Mouse (Mus musculus) embryonic facial prominence, embryonic 11.5 days (tissue): Measurements from ENCODE around the gene Olfr90. TPM values are rescaled to one million over a fixed set of nuclear protein-coding genes. Genes with fewer than 3 reads are reported as not detected.

Experiments used
- ATAC-seq: fragments of 200-750 bp; cut with Nextera tagmentation; replicated peaks from 2 replicates; pipeline ENCODE4 v1.8.0; 2017; ENCODE audit warnings: low read depth; ENCODE audit not compliant: insufficient number of reproducible peaks, low FRiP score, low TSS enrichment
- DNase-seq: peaks from one replicate; pipeline ENCODE4 v3.0.0-alpha.2; 2015; ENCODE audit warnings: low spot score
- H3K27ac ChIP-seq: fragments of 300-500 bp; sonication (generic); replicated peaks from 2 replicates; pipeline ENCODE4 v1.5.1; 2014; ENCODE audit warnings: mild to moderate bottlenecking, low read depth, low read length, control low read depth
- H3K27me3 ChIP-seq: fragments of 300-500 bp; sonication (generic); 2 replicates; pipeline ENCODE4 v1.6.1; 2014; ENCODE audit warnings: mild to moderate bottlenecking, low read length, moderate library complexity, mixed read lengths; ENCODE audit not compliant: control insufficient read depth, insufficient read depth
- H3K36me3 ChIP-seq: fragments of 300-500 bp; sonication (generic); replicated peaks from 2 replicates; pipeline ENCODE4 v1.6.1; 2014; ENCODE audit warnings: low read depth, mild to moderate bottlenecking, low read length, moderate library complexity, mixed read lengths; ENCODE audit not compliant: control insufficient read depth, insufficient read depth
- H3K4me1 ChIP-seq: fragments of 300-500 bp; sonication (generic); 2 replicates; pipeline ENCODE4 v1.6.1; 2014; ENCODE audit warnings: low read length, mixed read lengths; ENCODE audit not compliant: control insufficient read depth, insufficient read depth
- H3K4me2 ChIP-seq: fragments of 300-500 bp; sonication (generic); 2 replicates; pipeline ENCODE4 v1.6.1; 2014; ENCODE audit warnings: low read depth, mild to moderate bottlenecking, control low read depth, low read length, moderate library complexity
- H3K4me3 ChIP-seq: fragments of 300-500 bp; sonication (generic); 2 replicates; pipeline ENCODE4 v1.5.1; 2014; ENCODE audit warnings: low read depth, low read length, control low read depth
- H3K9ac ChIP-seq: fragments of 300-500 bp; sonication (generic); replicated peaks from 2 replicates; pipeline ENCODE4 v1.6.1; 2014; ENCODE audit warnings: mild to moderate bottlenecking, control low read depth, low read length
- H3K9me3 ChIP-seq: fragments of 300-500 bp; sonication (generic); replicated peaks from 2 replicates; pipeline ENCODE4 v1.6.1; 2016; ENCODE audit warnings: mild to moderate bottlenecking, low read length, inconsistent platforms, mixed read lengths; ENCODE audit not compliant: control insufficient read depth
- WGBS: fragments of 180-500 bp; shearing (Covaris S2); extraction: QIAGEN DNeasy Blood & Tissue Kit; methylation state at CpG from one replicate; pipeline ENCODE4 v1.1.7; 2014; 5-methylcytosine and 5-hydroxymethylcytosine counted together
- polyA plus RNA-seq: library from polyadenylated mRNA; unstranded; fragments of >200 nt; fragmentation: Nextera tagmentation; extraction: Ambion mirVana; gene quantifications from 2 replicates; pipeline ENCODE4 v1.2.1, GENCODE M21; 2014

Gene Olfr90
- polyA plus RNA-seq, 1 experiment from 2014 or later, result not detected

DNA sequence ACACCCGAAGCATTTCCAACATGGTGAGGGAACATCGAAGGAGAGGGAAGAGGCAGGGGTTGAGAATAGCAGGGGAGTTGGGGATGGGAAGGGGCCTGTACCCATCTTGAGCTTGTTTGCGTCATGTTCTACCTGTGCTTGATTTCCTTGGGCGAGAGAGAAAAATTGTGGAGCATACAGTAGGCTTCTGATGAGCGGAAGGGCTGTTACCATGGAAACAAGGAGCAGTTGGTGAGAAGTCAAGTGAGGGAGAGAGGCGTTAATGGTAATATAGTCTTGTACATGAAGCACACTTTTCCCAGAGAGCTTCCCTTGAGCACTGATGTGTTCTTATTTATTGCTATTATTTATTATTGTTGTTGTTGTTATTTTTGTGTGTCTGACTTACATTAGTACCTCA is 31.3 kb downstream of the Olfr90 start:
- Histone ChIP-seq H3K4me3 (no peak overlapping the region), H3K36me3 (peaks cover 17% of the 10 kb centered on the region), H3K4me1 (no peaks in the 10 kb centered on the region), H3K27ac (no peak overlapping the region), H3K9ac (no peak overlapping the region), H3K9me3 (no peaks in the 10 kb centered on the region), H3K4me2 (no peak overlapping the region), H3K27me3 (no peaks in the 10 kb centered on the region)
- DNase-seq (no peak), ATAC-seq (no peak)
- 91% methylated on average over 6 of the region's 6 CpGs for WGBS

DNA sequence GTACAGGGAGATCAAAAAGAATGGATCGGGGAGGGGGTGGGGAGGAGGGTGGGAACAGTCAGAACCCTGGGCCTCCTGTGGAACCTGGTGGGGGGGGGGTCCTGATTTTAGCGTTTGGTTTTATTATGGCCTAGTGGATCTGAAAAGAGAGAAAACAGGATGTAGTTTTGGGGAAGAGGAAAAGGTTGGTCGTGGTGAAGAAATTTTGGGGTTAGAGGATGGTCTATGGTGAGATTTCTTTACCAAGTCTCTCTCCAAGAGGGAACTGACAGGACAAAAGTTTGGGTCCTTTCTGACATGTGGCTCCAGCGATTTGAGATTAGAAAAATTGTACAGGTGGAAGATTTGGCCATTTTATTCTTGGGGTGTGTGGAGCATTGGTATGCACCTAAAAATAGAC is 36.6 kb downstream of the Olfr90 start:
- H3K36me3 ChIP-seq, result peaks cover 14% of the 10 kb centered on the region
- ATAC-seq, result no peak
- H3K27me3 ChIP-seq, result no peaks in the 10 kb centered on the region
- no peak overlapping the region for H3K4me3 ChIP-seq
- no peak overlapping the region for H3K9ac ChIP-seq
- no peak overlapping the region for H3K27ac ChIP-seq
- no peaks in the 10 kb centered on the region for H3K9me3 ChIP-seq
- peaks cover 4% of the 10 kb centered on the region; the same call in 1 of the 2 replicates for H3K4me1 ChIP-seq
- H3K4me2 ChIP-seq, result peak overlapping the region; percentile 93; the same call in 1 of the 2 replicates
- DNase-seq, result no peak
- WGBS, result 56% methylated on average over 4 of the region's 4 CpGs

DNA sequence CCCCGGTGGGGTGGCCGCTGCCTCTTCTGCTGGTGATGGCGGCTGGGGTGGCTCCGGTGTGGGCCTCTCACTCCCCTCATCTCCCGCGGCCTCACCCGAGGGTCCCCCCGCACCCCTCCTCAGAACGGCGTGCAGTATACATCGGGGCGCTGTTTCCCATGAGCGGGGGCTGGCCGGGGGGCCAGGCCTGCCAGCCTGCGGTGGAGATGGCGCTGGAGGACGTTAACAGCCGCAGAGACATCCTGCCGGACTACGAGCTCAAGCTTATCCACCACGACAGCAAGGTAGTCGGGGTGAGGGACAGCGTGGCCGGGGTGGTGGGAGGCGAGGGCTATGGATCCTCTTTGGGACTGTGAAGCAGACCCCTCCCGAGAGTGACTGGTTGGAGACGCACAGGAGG is 37.4 kb downstream of the Olfr90 start:
- Histone ChIP-seq H3K27ac (no peak overlapping the region), H3K4me3 (peak overlapping the region; percentile 65), H3K27me3 (no peaks in the 10 kb centered on the region), H3K9me3 (no peaks in the 10 kb centered on the region), H3K4me2 (peak overlapping the region; percentile 93), H3K4me1 (peaks cover 4% of the 10 kb centered on the region; the same call in 1 of the 2 replicates), H3K9ac (peak overlapping the region; percentile 74), H3K36me3 (peaks cover 9% of the 10 kb centered on the region)
- DNase-seq, result peak; percentile 6
- peak; percentile 36 for ATAC-seq
- 2% methylated on average over 27 of the region's 27 CpGs for WGBS

DNA sequence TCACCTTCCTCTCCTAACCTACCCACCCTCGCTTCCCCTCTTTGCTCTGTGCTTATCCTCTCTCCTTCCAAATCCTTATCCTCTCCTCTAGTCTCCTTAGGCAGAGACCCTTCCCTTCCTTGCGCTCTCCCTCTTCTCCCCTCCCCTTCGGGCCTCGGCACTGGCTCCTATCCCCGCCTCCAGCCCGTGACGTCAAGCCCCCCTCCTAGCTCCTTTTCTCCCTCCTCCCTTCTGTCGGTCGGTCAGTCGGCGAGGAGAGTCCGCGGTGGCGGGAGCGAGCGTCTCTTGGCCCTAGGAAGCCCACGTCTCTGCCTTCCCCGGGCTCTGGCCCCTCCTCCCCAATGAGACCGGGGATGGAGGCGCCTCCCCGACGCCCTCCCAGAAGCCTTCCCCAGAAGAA is 37.9 kb downstream of the Olfr90 start:
- H3K9me3 ChIP-seq, result no peaks in the 10 kb centered on the region
- H3K4me3 ChIP-seq, result peak overlapping the region; percentile 65
- peak; percentile 64 for ATAC-seq
- peaks cover 6% of the 10 kb centered on the region for H3K36me3 ChIP-seq
- DNase-seq, result peak; percentile 86
- H3K9ac ChIP-seq, result peak overlapping the region; percentile 74
- no peak overlapping the region for H3K27ac ChIP-seq
- H3K27me3 ChIP-seq, result no peaks in the 10 kb centered on the region
- 0% methylated on average over 21 of the region's 22 CpGs for WGBS
- peaks cover 4% of the 10 kb centered on the region; the same call in 1 of the 2 replicates for H3K4me1 ChIP-seq
- H3K4me2 ChIP-seq, result peak overlapping the region; percentile 93

DNA sequence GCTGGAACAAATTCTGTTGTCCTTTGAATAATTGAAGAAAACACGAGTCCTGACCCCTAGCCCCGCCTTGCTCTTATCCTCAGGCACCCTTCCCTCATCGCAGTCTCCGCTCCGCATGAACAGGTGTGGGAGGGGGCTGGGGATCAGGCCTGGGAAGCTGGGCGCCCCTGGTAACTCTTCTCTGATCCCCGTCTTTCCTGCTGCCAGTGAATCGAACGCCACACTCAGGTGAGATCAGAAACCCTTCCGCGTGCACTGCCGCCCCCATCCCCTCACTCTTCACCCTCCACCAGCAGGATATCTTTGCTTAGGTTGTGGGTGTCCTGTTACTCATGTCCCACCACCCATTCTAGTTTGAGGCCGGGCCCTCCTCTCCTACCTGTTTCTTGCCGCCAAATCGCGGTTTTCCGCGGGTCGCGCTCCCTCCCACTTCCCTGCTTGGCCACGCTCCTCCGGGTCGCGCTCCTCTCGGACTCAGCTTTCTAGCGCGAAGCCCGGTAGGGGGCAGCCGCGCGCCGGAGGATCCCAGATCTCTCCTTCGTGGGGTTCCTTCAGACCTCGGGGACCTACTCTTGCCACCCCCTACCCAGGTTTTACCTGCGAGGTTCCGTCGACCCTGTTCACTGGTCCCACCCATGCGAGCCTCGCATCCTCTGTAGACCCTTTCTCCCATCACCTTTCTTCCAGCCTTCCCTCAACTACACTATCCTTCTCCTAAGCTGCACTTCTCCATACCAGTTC is 38.6 kb downstream of the Olfr90 start:
- Histone ChIP-seq H3K27me3 (no peaks in the 10 kb centered on the region), H3K4me3 (peak overlapping the region; percentile 65), H3K4me2 (peak overlapping the region; percentile 93), H3K36me3 (peaks cover 3% of the 10 kb centered on the region; the same call in 1 of the 2 replicates), H3K27ac (no peak overlapping the region), H3K4me1 (peaks cover 4% of the 10 kb centered on the region; the same call in 1 of the 2 replicates), H3K9ac (no peak overlapping the region), H3K9me3 (no peaks in the 10 kb centered on the region)
- peak; percentile 3 for ATAC-seq
- WGBS, result 2% methylated on average over 39 of the region's 39 CpGs
- DNase-seq, result peak; percentile 74

DNA sequence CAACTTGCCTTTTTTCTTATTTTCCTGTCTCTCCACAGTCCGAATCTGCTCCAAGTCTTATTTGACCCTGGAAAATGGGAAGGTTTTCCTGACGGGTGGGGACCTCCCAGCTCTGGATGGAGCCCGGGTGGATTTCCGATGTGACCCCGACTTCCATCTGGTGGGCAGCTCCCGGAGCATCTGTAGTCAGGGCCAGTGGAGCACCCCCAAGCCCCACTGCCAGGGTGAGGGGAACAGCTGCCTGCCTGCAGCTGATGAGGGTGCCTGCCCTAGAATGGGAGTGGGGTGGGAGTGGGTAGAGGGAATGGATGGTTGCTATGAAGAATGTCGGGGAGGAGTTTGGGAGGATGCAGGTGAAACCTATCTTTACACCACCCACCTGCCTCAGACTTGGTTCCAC is 39.9 kb downstream of the Olfr90 start:
- Histone ChIP-seq H3K9me3 (no peaks in the 10 kb centered on the region), H3K4me2 (no peak overlapping the region), H3K9ac (no peak overlapping the region), H3K27me3 (no peaks in the 10 kb centered on the region), H3K4me1 (peaks cover 4% of the 10 kb centered on the region; the same call in 1 of the 2 replicates), H3K27ac (no peak overlapping the region), H3K4me3 (no peak overlapping the region), H3K36me3 (no peaks in the 10 kb centered on the region)
- DNase-seq (no peak), ATAC-seq (no peak)
- 68% methylated on average over 7 of the region's 7 CpGs for WGBS

DNA sequence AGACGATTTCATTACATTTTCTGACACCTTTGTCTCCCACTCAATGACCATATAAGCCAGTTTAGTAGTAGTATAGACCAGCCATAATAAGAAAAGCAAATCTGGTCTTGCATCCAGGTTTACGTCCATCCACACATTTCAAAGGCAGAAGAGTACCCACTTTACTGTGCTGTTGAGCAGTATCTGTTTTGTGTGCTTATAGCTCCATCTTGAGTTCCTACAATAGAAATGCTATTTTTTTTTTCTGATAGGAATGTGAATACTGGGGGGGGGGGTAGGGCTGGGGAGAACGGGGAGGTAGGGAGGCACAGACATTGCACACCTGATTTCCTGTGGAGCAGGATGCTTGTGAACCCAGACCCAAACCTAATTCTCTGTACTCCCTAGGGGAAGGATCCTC is 40.3 kb downstream of the Olfr90 start:
- H3K4me3 ChIP-seq, result no peak overlapping the region
- no peaks in the 10 kb centered on the region for H3K36me3 ChIP-seq
- no peaks in the 10 kb centered on the region for H3K9me3 ChIP-seq
- H3K27me3 ChIP-seq, result no peaks in the 10 kb centered on the region
- ATAC-seq, result no peak
- H3K9ac ChIP-seq, result no peak overlapping the region
- WGBS, result 35% methylated on average over 3 of the region's 3 CpGs
- H3K27ac ChIP-seq, result no peak overlapping the region
- peak; percentile 58 for DNase-seq
- H3K4me1 ChIP-seq, result peaks cover 4% of the 10 kb centered on the region; the same call in 1 of the 2 replicates
- H3K4me2 ChIP-seq, result no peak overlapping the region

DNA sequence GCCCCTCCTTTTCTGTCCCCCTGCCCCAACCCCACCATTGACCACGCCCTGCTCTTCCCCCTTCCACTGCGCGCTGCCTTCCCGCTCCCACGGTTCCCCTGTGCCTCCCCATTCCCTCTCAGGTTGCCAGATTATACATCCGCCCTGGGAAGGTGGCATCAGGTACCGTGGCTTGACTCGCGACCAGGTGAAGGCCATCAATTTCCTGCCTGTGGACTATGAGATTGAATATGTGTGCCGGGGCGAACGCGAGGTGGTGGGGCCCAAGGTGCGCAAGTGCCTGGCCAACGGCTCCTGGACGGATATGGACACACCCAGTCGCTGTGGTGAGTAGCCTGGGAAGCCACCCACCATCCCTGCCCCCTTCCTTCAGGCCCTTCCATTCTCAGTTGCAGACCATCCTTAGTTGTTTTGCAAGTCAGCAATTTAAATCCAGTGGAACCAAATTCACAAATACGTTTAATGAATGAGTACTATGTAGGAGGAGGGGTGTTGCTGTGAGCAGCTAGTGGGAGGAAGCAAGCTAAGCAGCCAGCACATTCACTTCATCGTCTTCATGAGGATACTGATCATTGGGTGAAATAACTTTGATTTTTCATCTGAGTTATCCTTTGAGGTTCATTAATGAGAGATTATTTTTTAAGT is 40.8 kb downstream of the Olfr90 start:
- peaks cover 4% of the 10 kb centered on the region; the same call in 1 of the 2 replicates for H3K4me1 ChIP-seq
- peak overlapping the region; percentile 87 for H3K4me2 ChIP-seq
- 13% methylated on average over 19 of the region's 19 CpGs for WGBS
- peak overlapping the region; percentile 34 for H3K9ac ChIP-seq
- peak; percentile 8 for DNase-seq
- no peaks in the 10 kb centered on the region for H3K27me3 ChIP-seq
- H3K4me3 ChIP-seq, result peak overlapping the region; percentile 88
- no peak overlapping the region for H3K27ac ChIP-seq
- no peaks in the 10 kb centered on the region for H3K9me3 ChIP-seq
- ATAC-seq, result no peak
- no peaks in the 10 kb centered on the region for H3K36me3 ChIP-seq
